Mouse (Mus musculus) hindbrain, embryonic 14.5 days (tissue): ENCODE measurements around the gene Scnm1. TPM values are rescaled to one million over a fixed set of nuclear protein-coding genes. Genes with fewer than 3 reads are reported as not detected.

Experiments
- ATAC-seq: fragments of 200-750 bp; cut with Nextera tagmentation; 2 replicates; pipeline ENCODE4 v1.8.0; 2017; ENCODE audit warnings: moderate number of reproducible peaks, mild to moderate bottlenecking, moderate TSS enrichment, moderate library complexity; ENCODE audit not compliant: low FRiP score
- DNase-seq: peaks from one replicate; pipeline ENCODE4 v3.0.0-alpha.2; 2015; ENCODE audit warnings: low spot score
- H3K27ac ChIP-seq: fragments of 300-500 bp; sonication (generic); 2 replicates; pipeline ENCODE4 v1.5.1; 2014; ENCODE audit warnings: mild to moderate bottlenecking, moderate library complexity
- H3K27me3 ChIP-seq: fragments of 300-500 bp; sonication (generic); 2 replicates; pipeline ENCODE4 v1.6.1; 2014; ENCODE audit warnings: mild to moderate bottlenecking, low read length, mixed read lengths; ENCODE audit not compliant: control insufficient read depth, insufficient read depth
- H3K36me3 ChIP-seq: fragments of 300-500 bp; sonication (generic); replicated peaks from 2 replicates; pipeline ENCODE4 v1.6.1; 2014; ENCODE audit not compliant: control insufficient read depth, insufficient read depth
- H3K4me1 ChIP-seq: fragments of 300-500 bp; sonication (generic); replicated peaks from 2 replicates; pipeline ENCODE4 v1.6.1; 2014; ENCODE audit warnings: antibody characterized with exemption, low read length, mixed read lengths; ENCODE audit not compliant: control insufficient read depth, insufficient read depth
- H3K4me2 ChIP-seq: fragments of 300-500 bp; sonication (generic); replicated peaks from 2 replicates; pipeline ENCODE4 v1.6.1; 2014; ENCODE audit warnings: mild to moderate bottlenecking, moderate library complexity
- H3K4me3 ChIP-seq: fragments of 300-500 bp; sonication (generic); replicated peaks from 2 replicates; pipeline ENCODE4 v1.5.1; 2014; ENCODE audit warnings: mild to moderate bottlenecking, low read length
- H3K9ac ChIP-seq: fragments of 300-500 bp; sonication (generic); 2 replicates; pipeline ENCODE4 v1.6.1; 2014
- H3K9me3 ChIP-seq: fragments of 300-500 bp; sonication (generic); 2 replicates; pipeline ENCODE4 v1.6.1; 2016; ENCODE audit warnings: low read length; ENCODE audit not compliant: control insufficient read depth
- WGBS: fragments of 180-500 bp; shearing (Covaris S2); extraction: QIAGEN DNeasy Blood & Tissue Kit; methylation state at CpG from one replicate; pipeline ENCODE4 v1.1.7; 2014; 5-methylcytosine and 5-hydroxymethylcytosine counted together
- polyA plus RNA-seq: library from polyadenylated mRNA; unstranded; fragments of >200 nt; fragmentation: Nextera tagmentation; extraction: Ambion mirVana; gene quantifications from 2 replicates; pipeline ENCODE4 v1.2.1, GENCODE M21; 2014

The Scnm1 gene
- polyA plus RNA-seq, 1 experiment from 2014 or later = 82.4 TPM

GRCm38 (mm10) chr3:95171105-95171504 lies 37.3 kb upstream of the Scnm1 start:
- Histone ChIP-seq H3K4me1 (peaks cover 6% of the 10 kb centered on the region; the same call in 1 of the 2 replicates), H3K36me3 (peaks cover 78% of the 10 kb centered on the region), H3K4me2 (no peak overlapping the region), H3K27ac (no peak overlapping the region), H3K4me3 (no peak overlapping the region), H3K27me3 (peaks cover 38% of the 10 kb centered on the region), H3K9me3 (no peaks in the 10 kb centered on the region), H3K9ac (no peak overlapping the region)
- 84% methylated on average over 6 of the region's 6 CpGs for WGBS
- DNase-seq (no peak), ATAC-seq (no peak)

GRCm38 (mm10) chr3:95169996-95170395 lies 36.2 kb upstream of the Scnm1 start:
- 89% methylated on average over 10 of the region's 10 CpGs for WGBS
- H3K27ac ChIP-seq = no peak overlapping the region
- H3K9me3 ChIP-seq = no peaks in the 10 kb centered on the region
- no peak overlapping the region for H3K4me3 ChIP-seq
- H3K36me3 ChIP-seq = peaks cover 89% of the 10 kb centered on the region
- H3K27me3 ChIP-seq = peaks cover 38% of the 10 kb centered on the region
- no peak overlapping the region for H3K4me2 ChIP-seq
- no peak for ATAC-seq
- no peak for DNase-seq
- H3K4me1 ChIP-seq = peaks cover 6% of the 10 kb centered on the region; the same call in 1 of the 2 replicates
- H3K9ac ChIP-seq = no peak overlapping the region

- Histone ChIP-seq H3K4me3 (no peak overlapping the region), H3K9me3 (no peaks in the 10 kb centered on the region), H3K9ac (no peak overlapping the region), H3K36me3 (peaks cover 55% of the 10 kb centered on the region), H3K4me2 (no peak overlapping the region), H3K27ac (no peak overlapping the region), H3K4me1 (peaks cover 22% of the 10 kb centered on the region), H3K27me3 (peaks cover 20% of the 10 kb centered on the region)
- no peak for DNase-seq
- 85% methylated on average over 5 of the region's 5 CpGs for WGBS
- no peak for ATAC-seq
Measured at GRCm38 (mm10) chr3:95164840-95165239, 31.0 kb upstream of the Scnm1 start.

- 0 out of 2 replicates have a peak overlapping the region, but pooled peaks have one; percentile 88 for H3K9ac ChIP-seq
- WGBS = 64% methylated on average over 5 of the region's 5 CpGs
- DNase-seq (no peak), ATAC-seq (no peak)
- peaks cover 13% of the 10 kb centered on the region for H3K27me3 ChIP-seq
- no peaks in the 10 kb centered on the region for H3K9me3 ChIP-seq
- H3K4me1 ChIP-seq = peaks cover 28% of the 10 kb centered on the region
- H3K4me2 ChIP-seq = peak overlapping the region; percentile 68; the same call in 1 of the 2 replicates
- H3K27ac ChIP-seq = no peak overlapping the region
- H3K4me3 ChIP-seq = 0 out of 2 replicates have a peak overlapping the region, but pooled peaks have one; percentile 85
- H3K36me3 ChIP-seq = peaks cover 48% of the 10 kb centered on the region
Measured at GRCm38 (mm10) chr3:95164256-95164550, 30.4 kb upstream of the Scnm1 start.

- 42% methylated on average over 11 of the region's 11 CpGs for WGBS
- Histone ChIP-seq H3K4me3 (peak overlapping the region; percentile 85), H3K4me1 (peaks cover 29% of the 10 kb centered on the region), H3K27me3 (peaks cover 8% of the 10 kb centered on the region; the same call in 1 of the 2 replicates), H3K9ac (peak overlapping the region; percentile 88), H3K36me3 (peaks cover 43% of the 10 kb centered on the region), H3K9me3 (no peaks in the 10 kb centered on the region), H3K4me2 (peak overlapping the region; percentile 68), H3K27ac (no peak overlapping the region)
- DNase-seq (no peak), ATAC-seq (no peak)
Measured at GRCm38 (mm10) chr3:95163419-95164255, 29.8 kb upstream of the Scnm1 start.

GRCm38 (mm10) chr3:95162345-95162628 lies 28.5 kb upstream of the Scnm1 start:
- H3K27ac ChIP-seq = peak overlapping the region; percentile 51; the same call in 1 of the 2 replicates
- no peaks in the 10 kb centered on the region for H3K9me3 ChIP-seq
- H3K9ac ChIP-seq = peak overlapping the region; percentile 88
- 16% methylated on average over 2 of the region's 2 CpGs for WGBS
- DNase-seq (no peak), ATAC-seq (no peak)
- H3K4me1 ChIP-seq = peaks cover 29% of the 10 kb centered on the region
- peak overlapping the region; percentile 68 for H3K4me2 ChIP-seq
- peaks cover 29% of the 10 kb centered on the region for H3K36me3 ChIP-seq
- H3K27me3 ChIP-seq = no peaks in the 10 kb centered on the region
- H3K4me3 ChIP-seq = peak overlapping the region; percentile 85

- Histone ChIP-seq H3K4me3 (peak overlapping the region; percentile 85), H3K9me3 (no peaks in the 10 kb centered on the region), H3K4me2 (peak overlapping the region; percentile 68), H3K4me1 (peaks cover 29% of the 10 kb centered on the region), H3K9ac (peak overlapping the region; percentile 88), H3K36me3 (peaks cover 24% of the 10 kb centered on the region), H3K27ac (peak overlapping the region; percentile 79), H3K27me3 (no peaks in the 10 kb centered on the region)
- WGBS = under 1% methylated on average over 9 of the region's 9 CpGs
- ATAC-seq = no peak
- DNase-seq = no peak
Measured at GRCm38 (mm10) chr3:95161618-95162344, 28.0 kb upstream of the Scnm1 start.

GRCm38 (mm10) chr3:95161041-95161551 lies 27.3 kb upstream of the Scnm1 start:
- ATAC-seq = no peak; the same call in 1 of the 2 replicates
- H3K4me3 ChIP-seq = peak overlapping the region; percentile 85
- no peaks in the 10 kb centered on the region for H3K27me3 ChIP-seq
- WGBS = under 1% methylated on average over 29 of the region's 30 CpGs
- H3K27ac ChIP-seq = peak overlapping the region; percentile 79
- H3K9me3 ChIP-seq = no peaks in the 10 kb centered on the region
- peak overlapping the region; percentile 68 for H3K4me2 ChIP-seq
- peaks cover 17% of the 10 kb centered on the region for H3K36me3 ChIP-seq
- DNase-seq = no peak
- H3K4me1 ChIP-seq = peaks cover 29% of the 10 kb centered on the region
- H3K9ac ChIP-seq = peak overlapping the region; percentile 88
